Mouse (Mus musculus) liver, embryonic 12.5 days (tissue): ENCODE data around the gene Klc1. TPM values are rescaled to one million over a fixed set of nuclear protein-coding genes. Genes with fewer than 3 reads are reported as not detected.
"Not testable (repeated sequence)": the region's sequence is repeated elsewhere in the genome, so short reads cannot be mapped to it uniquely, and the experiment has no call there.

Experiments
- ATAC-seq: fragments of 200-750 bp; cut with Nextera tagmentation; 2 replicates; pipeline ENCODE4 v1.8.0; 2017; ENCODE audit warnings: moderate number of reproducible peaks, mild to moderate bottlenecking, moderate library complexity
- H3K27ac ChIP-seq: fragments of 300-500 bp; sonication (generic); 2 replicates; pipeline ENCODE4 v1.5.1; 2016; ENCODE audit warnings: mild to moderate bottlenecking
- H3K27me3 ChIP-seq: fragments of 300-500 bp; sonication (generic); replicated peaks from 2 replicates; pipeline ENCODE4 v1.6.1; 2016; ENCODE audit warnings: mild to moderate bottlenecking, moderate library complexity
- H3K36me3 ChIP-seq: fragments of 300-500 bp; sonication (generic); 2 replicates; pipeline ENCODE4 v1.6.1; 2016; ENCODE audit warnings: mild to moderate bottlenecking, moderate library complexity
- H3K4me1 ChIP-seq: fragments of 300-500 bp; sonication (generic); 2 replicates; pipeline ENCODE4 v1.6.1; 2016
- H3K4me2 ChIP-seq: fragments of 300-500 bp; sonication (generic); 2 replicates; pipeline ENCODE4 v1.6.1; 2016; ENCODE audit warnings: mild to moderate bottlenecking, moderate library complexity
- H3K4me3 ChIP-seq: fragments of 300-500 bp; sonication (generic); 2 replicates; pipeline ENCODE4 v1.5.1; 2016; ENCODE audit warnings: mild to moderate bottlenecking, moderate library complexity
- H3K9ac ChIP-seq: fragments of 300-500 bp; sonication (generic); 2 replicates; pipeline ENCODE4 v1.6.1; 2016; ENCODE audit warnings: mild to moderate bottlenecking, moderate library complexity
- H3K9me3 ChIP-seq: fragments of 300-500 bp; sonication (generic); replicated peaks from 2 replicates; pipeline ENCODE4 v1.6.1; 2016; ENCODE audit warnings: mild to moderate bottlenecking, moderate library complexity
- WGBS: fragments of 180-500 bp; shearing (Covaris S2); methylation state at CpG from one replicate; pipeline ENCODE4 v1.1.7; 2016; ENCODE audit not compliant: insufficient replicate concordance; 5-methylcytosine and 5-hydroxymethylcytosine counted together
- polyA plus RNA-seq: library from polyadenylated mRNA; unstranded; fragments of >200 nt; fragmentation: Nextera tagmentation; extraction: Ambion mirVana; gene quantifications from 2 replicates; pipeline ENCODE4 v1.2.1, GENCODE M21; 2016

The Klc1 gene
- polyA plus RNA-seq, result 35.6 TPM in 2 replicates

DNA sequence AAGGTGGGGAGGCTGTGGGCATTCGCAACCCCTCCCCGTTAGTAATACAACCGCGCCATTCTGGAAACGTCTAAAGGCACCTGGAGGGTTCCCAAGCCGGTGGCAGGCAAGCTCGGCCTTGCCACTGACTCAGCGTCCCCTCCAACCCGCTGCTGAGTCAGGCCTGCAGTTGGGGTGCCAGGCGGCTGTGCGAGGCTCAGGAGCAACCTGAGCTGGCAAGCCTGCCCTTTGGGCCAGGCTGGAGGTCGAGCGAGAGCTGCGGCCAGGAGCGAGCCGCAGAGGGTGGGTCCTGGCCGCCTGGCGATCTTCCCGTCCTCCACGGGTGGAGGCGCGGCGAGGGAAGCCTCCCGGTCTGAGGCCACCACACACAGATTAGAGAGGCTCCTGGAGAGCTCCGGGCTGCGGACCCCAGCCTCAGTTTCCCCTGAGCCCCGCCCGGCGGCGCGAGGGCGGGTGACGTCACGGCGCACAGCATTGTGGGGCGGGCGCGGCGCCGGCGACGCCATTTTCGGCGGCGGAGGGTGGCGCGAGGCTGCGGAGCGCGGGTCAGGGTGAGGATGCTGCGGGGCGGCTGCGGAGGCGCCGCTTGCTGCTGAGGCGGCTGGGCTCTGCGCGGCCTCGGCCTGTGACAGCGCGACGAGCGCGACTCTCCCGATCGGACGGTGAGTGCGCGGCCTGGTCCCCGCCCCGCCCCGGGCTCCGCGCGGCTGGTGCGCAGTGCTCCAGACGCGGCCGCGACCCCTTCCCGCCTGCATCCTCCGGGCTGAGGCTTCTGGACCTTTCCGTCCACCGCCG lies at the start of gene Klc1:
TSS of gene Klc1 (plus strand) at position 469 of the 795 bp plus-strand sequence.
- Histone ChIP-seq H3K4me1 (peaks cover 68% of the 10 kb centered on the region), H3K9me3 (no peaks in the 10 kb centered on the region), H3K27ac (peak within 1 kb of the TSS; percentile 86), H3K4me3 (peak within 1 kb of the TSS; percentile 91), H3K36me3 (peaks cover 15% of the 10 kb centered on the region), H3K9ac (peak within 1 kb of the TSS; percentile 88), H3K4me2 (peak within 1 kb of the TSS; percentile 99), H3K27me3 (peaks cover 19% of the 10 kb centered on the region)
- WGBS, result under 1% methylated on average over 67 of the region's 85 CpGs
- ATAC-seq, result peak; percentile 76

DNA sequence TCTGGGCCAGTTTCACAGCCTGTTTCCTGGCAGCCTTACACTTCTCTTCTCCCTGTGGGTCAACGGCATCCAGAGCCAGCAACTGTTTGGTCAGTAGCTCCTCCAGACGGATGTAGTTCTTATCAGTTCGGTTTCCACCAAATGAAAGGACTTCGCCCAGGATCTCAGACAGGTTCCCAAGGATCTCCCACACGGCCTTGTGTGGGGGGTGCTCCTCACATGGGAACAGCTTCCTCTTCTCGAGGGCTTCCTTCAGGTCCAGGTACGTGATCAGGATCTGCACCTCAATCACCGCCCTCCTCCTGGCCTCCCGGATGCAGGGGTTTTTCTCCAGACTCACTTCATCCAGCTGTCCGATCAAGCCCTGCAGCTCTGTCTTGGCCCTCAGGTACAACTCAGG lies 48.6 kb upstream of the Klc1 start:
- H3K27me3 ChIP-seq, result no peaks in the 10 kb centered on the region
- H3K27ac ChIP-seq, result no peak overlapping the region
- peaks cover 31% of the 10 kb centered on the region for H3K4me1 ChIP-seq
- peaks cover 48% of the 10 kb centered on the region for H3K36me3 ChIP-seq
- ATAC-seq, result no peak
- H3K9ac ChIP-seq, result no peak overlapping the region
- no peak overlapping the region for H3K4me3 ChIP-seq
- WGBS, result 80% methylated on average over 10 of the region's 10 CpGs
- no peak overlapping the region for H3K4me2 ChIP-seq
- H3K9me3 ChIP-seq, result no peaks in the 10 kb centered on the region

DNA sequence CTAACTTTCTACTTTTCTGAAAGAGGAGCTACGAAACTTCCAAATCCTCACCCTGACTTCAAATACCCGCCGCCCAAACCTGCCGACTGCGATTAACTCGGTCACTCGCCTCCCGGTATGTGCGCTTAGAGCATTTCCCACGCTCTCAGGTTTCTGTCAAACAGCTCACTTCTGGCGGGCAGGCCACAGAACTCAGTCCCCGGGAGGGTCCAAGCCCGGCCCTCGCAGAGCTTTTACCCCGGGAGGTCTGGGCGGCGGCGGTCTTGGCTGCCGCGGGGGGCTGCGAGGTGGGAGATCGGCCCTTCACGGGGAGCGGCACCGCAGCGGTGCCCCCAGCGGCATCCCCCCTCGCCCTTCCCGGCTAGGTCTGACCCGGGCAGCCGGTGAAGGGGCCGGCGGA lies 46.2 kb upstream of the Klc1 start:
- Histone ChIP-seq H3K27ac (peak overlapping the region; percentile 81), H3K4me1 (peaks cover 42% of the 10 kb centered on the region), H3K9ac (peak overlapping the region; percentile 97), H3K36me3 (peaks cover 52% of the 10 kb centered on the region), H3K9me3 (no peaks in the 10 kb centered on the region; the same call in 1 of the 2 replicates), H3K27me3 (no peaks in the 10 kb centered on the region), H3K4me3 (peak overlapping the region; percentile 97), H3K4me2 (peak overlapping the region; percentile 96)
- ATAC-seq, result peak; percentile 10; the same call in 1 of the 2 replicates
- under 1% methylated on average over 33 of the region's 33 CpGs for WGBS

DNA sequence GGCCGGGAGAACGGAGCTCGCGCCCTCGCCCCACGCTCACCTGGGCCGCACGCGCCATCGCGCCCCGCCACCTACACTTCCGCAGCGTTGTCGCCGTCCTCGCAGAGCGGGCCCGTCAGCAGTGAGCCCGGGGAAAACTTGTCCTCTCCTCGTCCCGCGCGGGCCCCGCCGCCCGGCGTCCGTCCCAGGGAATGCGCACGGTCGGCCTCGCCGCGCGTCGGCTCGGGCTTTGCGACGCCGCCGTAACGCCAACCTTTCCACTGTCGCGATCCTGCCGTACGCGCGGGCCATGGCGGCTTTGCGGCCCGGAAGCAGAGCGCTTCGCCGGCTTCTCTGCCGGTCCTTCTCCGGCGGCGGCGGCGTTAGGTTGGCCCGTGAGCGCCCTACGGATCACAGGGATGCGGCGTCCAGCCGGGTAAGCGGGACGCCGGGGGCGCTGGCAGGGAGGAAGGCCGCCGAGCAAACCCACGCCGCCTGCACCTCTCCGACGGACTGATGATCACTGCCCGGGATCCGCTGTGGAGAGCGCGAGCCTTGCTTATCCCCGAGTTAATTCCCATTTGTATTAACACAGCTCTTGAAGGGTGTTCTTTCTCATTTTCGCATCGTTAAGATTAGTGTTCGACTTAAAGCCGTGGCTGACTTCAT lies 45.5 kb upstream of the Klc1 start, which contains the start of the genes Bag5 and Apopt1:
TSS of gene Bag5 (minus strand) at position 254 of the 648 bp plus-strand sequence.
TSS of gene Apopt1 (plus strand) at position 258 of the 648 bp plus-strand sequence.
- peak within 1 kb of the TSS; percentile 97 for H3K9ac ChIP-seq
- peak; percentile 82 for ATAC-seq
- no peaks in the 10 kb centered on the region for H3K27me3 ChIP-seq
- no peaks in the 10 kb centered on the region; the same call in 1 of the 2 replicates for H3K9me3 ChIP-seq
- 0% methylated on average over 75 of the region's 86 CpGs for WGBS
- H3K36me3 ChIP-seq, result peaks cover 45% of the 10 kb centered on the region
- H3K4me3 ChIP-seq, result peak within 1 kb of the TSS; percentile 97
- peak within 1 kb of the TSS; percentile 81 for H3K27ac ChIP-seq
- peaks cover 42% of the 10 kb centered on the region for H3K4me1 ChIP-seq
- peak within 1 kb of the TSS; percentile 96 for H3K4me2 ChIP-seq

DNA sequence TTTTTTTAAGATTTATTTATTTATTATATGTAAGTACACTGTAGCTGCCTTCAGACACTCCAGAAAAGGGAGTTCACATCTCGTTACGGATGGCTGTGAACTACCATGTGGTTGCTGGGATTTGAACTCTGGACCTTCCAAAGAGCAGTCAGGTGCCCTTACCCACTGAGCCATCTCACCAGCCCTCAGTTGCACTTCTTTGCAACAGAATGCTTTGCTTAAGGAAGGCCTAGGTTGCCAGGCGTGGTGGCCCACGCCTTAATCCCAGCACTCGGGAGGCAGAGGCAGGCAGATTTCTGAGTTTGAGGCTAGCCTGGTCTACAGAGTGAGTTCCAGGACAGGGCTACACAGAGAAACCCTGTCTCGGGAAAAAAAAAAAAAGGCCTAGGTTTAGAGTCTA lies 44.8 kb upstream of the Klc1 start:
- peak overlapping the region; percentile 97 for H3K9ac ChIP-seq

DNA sequence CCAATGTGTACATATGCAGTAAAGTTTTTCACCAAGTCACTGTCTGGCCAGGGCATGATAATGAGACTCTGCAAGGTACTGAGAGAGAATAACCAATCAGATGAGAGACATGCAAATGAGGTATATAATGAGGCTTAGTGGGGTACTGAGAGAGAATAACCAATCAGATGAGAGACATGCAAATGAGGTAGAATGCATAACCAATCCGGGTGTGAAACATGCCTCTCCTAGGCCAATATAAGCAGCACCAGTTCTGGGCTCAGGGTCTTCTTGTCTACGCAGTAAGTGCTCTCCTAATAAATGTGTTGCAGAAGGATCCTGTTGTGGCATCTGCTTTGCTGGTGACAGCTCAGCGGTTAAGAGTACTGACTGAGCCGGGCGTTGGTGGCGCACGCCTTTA lies 42.1 kb upstream of the Klc1 start:
- Histone ChIP-seq H3K9me3 (no peaks in the 10 kb centered on the region; the same call in 1 of the 2 replicates), H3K4me3 (no peak overlapping the region), H3K4me2 (no peak overlapping the region), H3K27me3 (no peaks in the 10 kb centered on the region), H3K9ac (no peak overlapping the region), H3K36me3 (peaks cover 11% of the 10 kb centered on the region), H3K4me1 (peaks cover 35% of the 10 kb centered on the region), H3K27ac (no peak overlapping the region)
- ATAC-seq, result no peak
- 96% methylated on average over 7 of the region's 7 CpGs for WGBS

More for the DNA sequence above, 44.8 kb upstream of the Klc1 start:
- Histone ChIP-seq H3K4me3 (peak overlapping the region; percentile 97), H3K4me1 (peaks cover 42% of the 10 kb centered on the region), H3K36me3 (peaks cover 38% of the 10 kb centered on the region), H3K4me2 (peak overlapping the region; percentile 96)
- not testable (repeated sequence) for H3K27ac ChIP-seq, H3K27me3 ChIP-seq, ATAC-seq, H3K9me3 ChIP-seq
- WGBS, result 63% methylated on average over 6 of the region's 6 CpGs

DNA sequence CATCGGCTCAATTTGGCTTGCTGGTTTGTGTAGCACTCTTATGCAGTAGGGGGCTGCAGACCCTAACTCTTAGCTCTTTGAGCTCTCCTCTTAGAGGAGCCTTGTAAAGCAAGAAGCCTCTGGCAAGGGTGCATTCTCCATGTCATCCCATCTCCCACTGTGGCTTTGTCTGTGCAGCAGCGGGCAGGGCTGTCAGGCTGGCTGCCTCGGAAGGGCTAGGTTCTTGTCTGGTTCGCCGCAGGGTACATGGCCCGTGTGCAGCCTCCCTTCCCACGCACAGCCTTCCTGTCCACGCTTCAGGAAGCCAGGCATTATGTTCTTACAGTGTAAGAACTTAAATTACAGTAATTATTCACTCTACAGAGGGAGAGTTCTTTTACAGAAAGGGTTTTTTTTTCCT lies 40.0 kb upstream of the Klc1 start:
- Histone ChIP-seq H3K4me3 (no peak overlapping the region), H3K36me3 (peaks cover 19% of the 10 kb centered on the region), H3K4me2 (no peak overlapping the region), H3K9ac (no peak overlapping the region), H3K27me3 (no peaks in the 10 kb centered on the region), H3K27ac (no peak overlapping the region), H3K4me1 (peaks cover 25% of the 10 kb centered on the region), H3K9me3 (no peaks in the 10 kb centered on the region; the same call in 1 of the 2 replicates)
- no peak for ATAC-seq
- 72% methylated on average over 8 of the region's 8 CpGs for WGBS

DNA sequence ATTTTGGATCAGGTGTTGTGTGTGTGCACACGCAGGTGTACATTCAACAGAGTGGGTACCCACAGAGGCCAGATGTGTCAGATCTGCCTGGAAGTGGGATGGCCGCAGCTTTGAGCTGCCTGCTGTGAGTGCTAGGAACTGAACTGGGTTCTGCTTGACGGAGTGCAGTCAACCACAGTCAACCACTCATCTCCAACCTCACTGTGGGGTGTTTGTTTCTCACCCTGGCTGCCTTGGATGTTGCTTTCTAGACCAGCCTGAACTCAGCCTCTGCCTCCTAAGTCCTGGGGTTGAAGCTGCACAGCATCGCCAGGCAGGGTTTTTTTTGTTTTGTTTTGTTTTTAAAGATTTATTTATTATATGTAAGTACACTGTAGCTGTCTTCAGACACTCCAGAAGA lies 38.4 kb upstream of the Klc1 start:
- Histone ChIP-seq H3K9ac (no peak overlapping the region), H3K4me3 (no peak overlapping the region), H3K4me1 (peaks cover 10% of the 10 kb centered on the region), H3K27ac (no peak overlapping the region), H3K4me2 (no peak overlapping the region), H3K36me3 (peaks cover 34% of the 10 kb centered on the region), H3K27me3 (no peaks in the 10 kb centered on the region), H3K9me3 (no peaks in the 10 kb centered on the region; the same call in 1 of the 2 replicates)
- 76% methylated on average over 4 of the region's 4 CpGs for WGBS
- no peak for ATAC-seq

DNA sequence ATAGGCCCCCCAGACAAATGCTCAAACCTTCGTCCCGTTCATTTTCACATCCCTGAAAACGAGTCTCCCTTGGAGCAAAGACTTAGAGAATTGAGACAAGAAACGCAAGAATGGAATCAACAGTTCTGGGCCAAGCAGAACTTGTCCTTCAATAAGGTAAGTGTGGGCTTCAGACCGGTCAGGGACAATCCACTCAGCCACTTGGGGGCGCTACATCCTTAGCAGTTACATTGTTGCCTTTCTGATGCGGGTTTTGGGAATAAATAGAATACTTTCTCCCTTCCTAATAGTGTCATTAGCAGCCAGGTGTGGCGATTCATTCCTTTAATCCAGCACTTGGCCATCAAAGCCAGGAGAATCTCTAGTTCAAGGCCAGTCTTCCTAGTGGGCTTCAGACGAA lies 36.0 kb upstream of the Klc1 start:
- H3K4me2 ChIP-seq, result no peak overlapping the region
- H3K27me3 ChIP-seq, result no peaks in the 10 kb centered on the region
- no peak for ATAC-seq
- no peak overlapping the region for H3K4me3 ChIP-seq
- peaks cover 46% of the 10 kb centered on the region for H3K36me3 ChIP-seq
- WGBS, result 64% methylated on average over 9 of the region's 9 CpGs
- H3K9ac ChIP-seq, result no peak overlapping the region
- no peaks in the 10 kb centered on the region for H3K9me3 ChIP-seq
- no peak overlapping the region for H3K27ac ChIP-seq
- peaks cover 8% of the 10 kb centered on the region; the same call in 1 of the 2 replicates for H3K4me1 ChIP-seq

DNA sequence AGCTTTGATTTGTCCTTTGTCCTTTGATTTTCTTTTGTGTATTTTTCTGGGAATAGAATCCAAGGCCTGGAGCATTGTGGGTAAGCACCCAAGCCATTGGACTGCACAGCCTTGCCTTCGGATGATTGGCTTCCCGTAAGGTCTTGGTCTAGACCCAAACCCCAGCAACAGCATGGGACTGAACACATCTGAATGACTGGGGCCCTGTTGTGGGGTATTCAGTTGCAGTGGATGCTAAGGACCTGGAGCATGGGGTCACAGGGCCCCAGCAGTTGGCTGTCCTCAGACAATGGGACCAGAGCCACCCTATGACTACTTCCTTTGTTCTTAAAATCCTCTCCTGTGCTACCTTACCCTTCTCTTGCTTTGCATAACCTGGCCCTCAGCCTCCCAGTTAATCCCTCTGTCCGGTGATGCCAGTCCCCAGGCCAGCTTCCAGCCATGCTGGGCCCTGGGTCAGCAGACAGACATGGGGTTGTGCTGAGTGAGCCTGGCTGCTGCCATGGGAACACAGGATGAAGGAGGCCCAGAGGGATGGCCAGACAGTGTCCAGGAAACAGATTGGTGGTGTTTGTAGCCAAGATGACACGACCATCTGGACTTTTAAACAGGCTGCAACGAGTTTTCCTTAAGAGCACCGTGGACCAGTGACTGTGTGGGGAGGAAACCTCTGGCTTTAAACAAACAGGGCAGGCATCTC lies 33.9 kb upstream of the Klc1 start:
- Histone ChIP-seq H3K4me1 (peaks cover 8% of the 10 kb centered on the region; the same call in 1 of the 2 replicates), H3K27me3 (no peaks in the 10 kb centered on the region), H3K9me3 (no peaks in the 10 kb centered on the region), H3K36me3 (peaks cover 62% of the 10 kb centered on the region), H3K27ac (no peak overlapping the region), H3K4me3 (no peak overlapping the region), H3K9ac (no peak overlapping the region), H3K4me2 (no peak overlapping the region)
- ATAC-seq, result no peak
- WGBS, result 72% methylated on average over 6 of the region's 6 CpGs

DNA sequence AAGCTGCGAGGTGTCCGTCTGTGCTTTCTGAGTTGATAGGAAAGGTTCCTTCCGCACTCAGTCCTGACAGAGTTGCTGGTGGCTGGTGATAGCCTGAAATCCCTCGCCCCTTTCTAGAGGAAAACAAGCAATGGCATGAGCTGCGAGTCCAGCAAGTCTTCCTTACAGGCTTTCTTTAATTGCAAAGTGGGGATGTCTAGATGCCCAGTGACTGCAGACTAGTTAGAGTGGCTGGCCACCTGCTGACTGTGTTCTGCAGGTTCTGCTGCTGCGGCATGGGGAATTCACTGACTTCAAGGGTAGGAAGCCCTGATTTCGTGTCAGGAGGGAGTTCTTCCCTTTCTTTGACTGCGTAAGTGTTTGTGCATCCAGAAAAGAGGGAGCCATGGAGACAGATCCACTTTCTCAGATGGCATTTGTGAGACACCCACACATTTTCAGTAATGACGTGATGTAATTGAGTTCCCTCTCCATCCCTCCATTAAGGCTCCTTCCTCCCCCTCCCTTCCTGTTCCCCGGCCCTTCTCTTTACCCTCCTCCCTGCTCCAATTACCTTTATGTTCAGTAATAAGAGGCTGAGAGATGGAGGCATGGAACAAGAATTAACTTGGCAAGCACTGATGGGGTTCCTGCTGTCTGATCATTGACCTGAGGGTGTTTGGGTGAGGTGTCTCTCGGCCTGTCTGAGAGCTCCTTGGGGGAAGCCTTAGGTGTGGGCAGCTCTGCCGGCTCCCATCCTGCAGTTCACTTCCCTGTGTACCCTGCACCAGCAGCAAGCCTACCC lies 33.1 kb upstream of the Klc1 start:
- H3K9ac ChIP-seq, result no peak overlapping the region
- no peaks in the 10 kb centered on the region for H3K9me3 ChIP-seq
- WGBS, result 77% methylated on average over 12 of the region's 12 CpGs
- no peak overlapping the region for H3K4me2 ChIP-seq
- H3K27ac ChIP-seq, result no peak overlapping the region
- no peak overlapping the region for H3K4me3 ChIP-seq
- no peak for ATAC-seq
- peaks cover 66% of the 10 kb centered on the region for H3K36me3 ChIP-seq
- H3K27me3 ChIP-seq, result no peaks in the 10 kb centered on the region
- H3K4me1 ChIP-seq, result peaks cover 8% of the 10 kb centered on the region; the same call in 1 of the 2 replicates
